Mouse (Mus musculus): ENCODE measurements around the gene Usp12.

The Usp12 gene

GRCm38 (mm10) chr5:146812866-146813265, 18.1 kb upstream of the Usp12 start:
- in situ Hi-C loops (cut with MboI; ENCODE audit: low pct_unique_long_range_greater_than_20kb in 1 of 2, low sequenced_read_pairs in 2 of 2, unreplicated experiment in 1 of 2) = no loop called here

GRCm38 (mm10) chr5:146809951-146810350, 15.1 kb upstream of the Usp12 start:
- in situ Hi-C loops (cut with MboI; ENCODE audit: low pct_unique_long_range_greater_than_20kb in 1 of 2, low sequenced_read_pairs in 2 of 2, unreplicated experiment in 1 of 2) = loop anchor here in 1 of 2 experiments (10.0 kb wide), 1 partner anchor 105 kb away; no protein-coding TSS in a partner anchor

GRCm38 (mm10) chr5:146806004-146806430, 11.2 kb upstream of the Usp12 start:
- in situ Hi-C loops (cut with MboI; ENCODE audit: low pct_unique_long_range_greater_than_20kb in 1 of 2, low sequenced_read_pairs in 2 of 2, unreplicated experiment in 1 of 2) = loop anchor here in 1 of 2 experiments (10.0 kb wide), 1 partner anchor 101 kb away; no protein-coding TSS in a partner anchor

GRCm38 (mm10) chr5:146798031-146798430, 3.2 kb upstream of the Usp12 start:
- in situ Hi-C loops (cut with MboI; ENCODE audit: low pct_unique_long_range_greater_than_20kb in 1 of 2, low sequenced_read_pairs in 2 of 2, unreplicated experiment in 1 of 2) = no loop called here

- in situ Hi-C loops (cut with MboI; ENCODE audit: low pct_unique_long_range_greater_than_20kb in 1 of 2, low sequenced_read_pairs in 2 of 2, unreplicated experiment in 1 of 2) = no loop called here
Measured at GRCm38 (mm10) chr5:146795728-146796127, 922 bp upstream of the Usp12 start.

- in situ Hi-C loops (cut with MboI; ENCODE audit: low pct_unique_long_range_greater_than_20kb in 1 of 2, low sequenced_read_pairs in 2 of 2, unreplicated experiment in 1 of 2) = no loop called here
Measured at GRCm38 (mm10) chr5:146794084-146794852, 538 bp downstream of the Usp12 start.

GRCm38 (mm10) chr5:146793630-146794083, 1.1 kb downstream of the Usp12 start:
- in situ Hi-C loops (cut with MboI; ENCODE audit: low pct_unique_long_range_greater_than_20kb in 1 of 2, low sequenced_read_pairs in 2 of 2, unreplicated experiment in 1 of 2) = no loop called here

- in situ Hi-C loops (cut with MboI; ENCODE audit: low pct_unique_long_range_greater_than_20kb in 1 of 2, low sequenced_read_pairs in 2 of 2, unreplicated experiment in 1 of 2) = no loop called here
Measured at GRCm38 (mm10) chr5:146792140-146792791, 2.5 kb downstream of the Usp12 start.

- in situ Hi-C loops (cut with MboI; ENCODE audit: low pct_unique_long_range_greater_than_20kb in 1 of 2, low sequenced_read_pairs in 2 of 2, unreplicated experiment in 1 of 2) = no loop called here
Measured at GRCm38 (mm10) chr5:146790944-146791343, 3.9 kb downstream of the Usp12 start.

- in situ Hi-C loops (cut with MboI; ENCODE audit: low pct_unique_long_range_greater_than_20kb in 1 of 2, low sequenced_read_pairs in 2 of 2, unreplicated experiment in 1 of 2) = no loop called here
Measured at GRCm38 (mm10) chr5:146789413-146789812, 5.4 kb downstream of the Usp12 start.

- in situ Hi-C loops (cut with MboI; ENCODE audit: low pct_unique_long_range_greater_than_20kb in 1 of 2, low sequenced_read_pairs in 2 of 2, unreplicated experiment in 1 of 2) = no loop called here
Measured at GRCm38 (mm10) chr5:146786123-146786522, 8.7 kb downstream of the Usp12 start.

GRCm38 (mm10) chr5:146783891-146784290, 10.9 kb downstream of the Usp12 start:
- in situ Hi-C loops (cut with MboI; ENCODE audit: low pct_unique_long_range_greater_than_20kb in 1 of 2, low sequenced_read_pairs in 2 of 2, unreplicated experiment in 1 of 2) = no loop called here

GRCm38 (mm10) chr5:146783300-146783699, 11.5 kb downstream of the Usp12 start:
- in situ Hi-C loops (cut with MboI; ENCODE audit: low pct_unique_long_range_greater_than_20kb in 1 of 2, low sequenced_read_pairs in 2 of 2, unreplicated experiment in 1 of 2) = no loop called here

- in situ Hi-C loops (cut with MboI; ENCODE audit: low pct_unique_long_range_greater_than_20kb in 1 of 2, low sequenced_read_pairs in 2 of 2, unreplicated experiment in 1 of 2) = no loop called here
Measured at GRCm38 (mm10) chr5:146781663-146782062, 13.1 kb downstream of the Usp12 start.

- in situ Hi-C loops (cut with MboI; ENCODE audit: low pct_unique_long_range_greater_than_20kb in 1 of 2, low sequenced_read_pairs in 2 of 2, unreplicated experiment in 1 of 2) = no loop called here
Measured at GRCm38 (mm10) chr5:146779931-146780330, 14.9 kb downstream of the Usp12 start.

GRCm38 (mm10) chr5:146776988-146777639, 17.7 kb downstream of the Usp12 start:
- in situ Hi-C loops (cut with MboI; ENCODE audit: low pct_unique_long_range_greater_than_20kb in 1 of 2, low sequenced_read_pairs in 2 of 2, unreplicated experiment in 1 of 2) = no loop called here

- in situ Hi-C loops (cut with MboI; ENCODE audit: low pct_unique_long_range_greater_than_20kb in 1 of 2, low sequenced_read_pairs in 2 of 2, unreplicated experiment in 1 of 2) = no loop called here
Measured at GRCm38 (mm10) chr5:146771982-146772381, 22.8 kb downstream of the Usp12 start.

GRCm38 (mm10) chr5:146770002-146770848, 24.6 kb downstream of the Usp12 start:
- in situ Hi-C loops (cut with MboI; ENCODE audit: low pct_unique_long_range_greater_than_20kb in 1 of 2, low sequenced_read_pairs in 2 of 2, unreplicated experiment in 1 of 2) = no loop called here
